Mouse (Mus musculus) cortical plate, adult 2 months (tissue): ENCODE data around the gene Dusp3.

Source experiments
- CTCF ChIP-seq: fragments of 200-500 bp; IDR thresholded peaks from 2 replicates; pipeline ENCODE4 v1.5.1; 2011; ENCODE audit warnings: mild to moderate bottlenecking, control low read depth, low read length; ENCODE audit not compliant: insufficient read depth; ENCODE audit errors: extremely low read depth
- POLR2A ChIP-seq: fragments of 200-500 bp; IDR thresholded peaks from 2 replicates; pipeline ENCODE4 v1.6.1; 2011; ENCODE audit warnings: mild to moderate bottlenecking, low read length, control low read depth; ENCODE audit not compliant: insufficient read depth; ENCODE audit errors: extremely low read depth

GRCm38 (mm10) chr11:102004251-102004650 is 17.4 kb upstream of the Dusp3 start:
- TF ChIP-seq CTCF (peak; percentile 22; the same call in 1 of the 2 replicates), POLR2A (no peak)
